18 mouse cellular contexts compared by ENCODE assay signal in genomic region chr19:18337819-18338555, GRCm38 (mm10).
"Had no signal": no experiment of that assay in that cellular context is flagged by ENCODE, and none has a peak within 500 bp of the region (broad histone marks: within the 10 kb centered on the region; RNA-seq: fewer than 3 reads in every experiment).

No protein-coding gene starts in this region.

- DNase-seq: lung, adult 18-20 months; lung, embryonic 14.5 days; lung, postnatal 4 days; midbrain, embryonic 14.5 days; retina, postnatal 1 day; right cerebral cortex, adult 18-20 months; right cerebral cortex, postnatal 25 days; right cerebral cortex, postnatal 4 days; thymus, adult 2 months; thymus, postnatal 25 days; thymus, postnatal 4 days had no signal

- H3K27me3 ChIP-seq: liver, embryonic 12.5 days; midbrain, embryonic 12.5 days; neural tube, embryonic 12.5 days; stomach, embryonic 15.5 days had no signal

- H3K4me2 ChIP-seq: liver, embryonic 12.5 days; lung, embryonic 14.5 days; midbrain, embryonic 12.5 days; neural tube, embryonic 12.5 days; stomach, embryonic 15.5 days had no signal

- H3K36me3 ChIP-seq: liver, embryonic 12.5 days; midbrain, embryonic 10.5 days; midbrain, embryonic 12.5 days; neural tube, embryonic 12.5 days; stomach, embryonic 15.5 days had no signal

- H3K4me3 ChIP-seq: liver, embryonic 12.5 days; midbrain, embryonic 10.5 days; midbrain, embryonic 12.5 days; neural tube, embryonic 12.5 days; stomach, embryonic 15.5 days had no signal

- H3K27ac ChIP-seq: liver, embryonic 12.5 days; liver, embryonic 14.5 days; midbrain, embryonic 10.5 days; midbrain, embryonic 12.5 days; neural tube, embryonic 12.5 days; stomach, embryonic 15.5 days; stomach, postnatal 0 days had no signal
